Mouse (Mus musculus): ENCODE measurements around the gene Kat6b. TPM values are rescaled to one million over a fixed set of nuclear protein-coding genes. Genes with fewer than 3 reads are reported as not detected.

Kat6b gene
- polyA plus RNA-seq (2015; fragmentation: Nextera tagmentation; extraction: Ambion mirVana): 5.4 and 6.5 TPM in 2 replicates

GRCm38 (mm10) chr14:21481231-21481630 lies at the start of gene Kat6b:
TSS of gene Kat6b (plus strand) at chr14:21481434.

GRCm38 (mm10) chr14:21714486-21714885 lies 233.3 kb downstream of the Kat6b start, which contains the start of gene Dupd1:
TSS of gene Dupd1 (minus strand) at chr14:21714576.

Other genes with a start within 250 kb of the Kat6b start
- gene Dupd1, start 233.1 kb downstream of the Kat6b start, polyA plus RNA-seq (2015; fragmentation: Nextera tagmentation; extraction: Ambion mirVana): 20.9 and 25.1 TPM in 2 replicates

Measured in skeletal muscle tissue, postnatal 0 days (tissue).